Comparison of ENCODE assay signal across 9 mouse cellular contexts in the genomic region with DNA sequence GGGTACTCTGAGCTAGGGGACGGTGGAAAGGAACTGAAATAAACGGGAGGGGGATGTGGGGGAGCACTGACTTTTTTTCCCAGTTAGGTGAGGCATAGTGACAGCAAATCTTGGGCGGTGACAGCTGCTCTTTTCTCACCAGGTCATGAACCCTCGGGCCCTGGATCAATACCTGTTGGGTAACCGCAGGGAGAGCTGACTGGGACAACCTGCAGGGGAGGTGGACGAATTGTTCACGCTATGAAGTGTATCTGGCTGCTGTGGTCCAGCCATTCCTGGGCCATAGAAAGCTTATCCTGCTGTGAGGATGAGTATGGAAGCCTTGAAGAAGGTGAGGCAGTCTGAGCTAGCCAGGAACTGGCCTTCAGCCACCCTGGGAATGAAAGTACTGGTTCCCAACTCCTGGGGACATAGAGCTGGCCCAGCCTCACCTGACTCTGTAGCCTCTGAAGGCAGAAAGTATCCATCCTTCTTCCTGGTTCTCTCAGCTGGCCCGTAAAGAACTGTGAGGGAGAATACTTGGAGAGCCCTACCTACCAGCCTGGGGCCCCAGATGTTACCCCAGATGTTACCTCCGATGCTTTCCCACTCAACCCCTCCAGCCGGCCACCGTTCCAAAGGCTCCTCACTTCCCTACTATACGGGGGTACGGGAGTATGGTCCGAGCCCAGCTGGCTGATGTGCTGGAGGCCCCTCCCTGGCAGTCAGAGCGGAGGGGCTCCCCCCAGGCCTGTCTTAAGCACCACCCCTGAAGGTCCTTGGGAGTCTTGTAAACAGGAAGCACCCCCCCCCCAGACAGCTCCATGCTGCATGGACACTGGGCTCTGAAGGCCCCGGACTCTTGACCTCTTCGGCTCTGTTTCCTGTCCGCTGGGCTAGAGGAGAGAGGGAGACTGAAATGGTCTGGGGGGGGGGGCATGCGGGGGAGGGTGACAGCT. TPM values are rescaled to one million over a fixed set of nuclear protein-coding genes. Genes with fewer than 3 reads are reported as not detected.
DNase-seq lines count a peak whose midpoint lies in the region; ATAC-seq and TF ChIP-seq lines count a peak whose summit lies in the region.
"Had no signal": no experiment of that assay in that cellular context is flagged by ENCODE, and none has a peak within 500 bp of the region (broad histone marks: within the 10 kb centered on the region; RNA-seq: fewer than 3 reads in every experiment).

No protein-coding gene starts in this region.

- intact Hi-C loops in left cerebral cortex, postnatal 4 days (cut with DNase I), result loop anchor here (5.0 kb wide), 1 partner anchor 35 kb away; no protein-coding TSS in a partner anchor

- no peak overlapping the region for H3K4me3 ChIP-seq in heart, embryonic 14.5 days (ENCODE audit: control insufficient read depth in 1 of 2, insufficient read depth in 1 of 2, low read depth in 1 of 2, low read length in 2 of 2)
- no peak overlapping the region for H3K4me3 ChIP-seq in kidney, postnatal 0 days (replicated peaks; ENCODE audit: low read depth, low read length)

- WGBS in heart, embryonic 14.5 days, result 55% methylated on average over 17 of the region's 19 CpGs
- WGBS in kidney, postnatal 0 days, result 40% methylated on average over 18 of the region's 19 CpGs

- ATAC-seq in heart, embryonic 14.5 days (ENCODE audit: insufficient number of reproducible peaks, insufficient read depth, low FRiP score, low read depth), result peak; percentile 65
- peak; percentile 75 for ATAC-seq in kidney, postnatal 0 days (replicated peaks; ENCODE audit: low FRiP score, low read depth)
- no peak for ATAC-seq in megakaryocyte, adult 5-6 weeks (ENCODE audit: poor library complexity, severe bottlenecking)

- peaks cover 45 to 48% of the 10 kb centered on the region in 2 experiments for H3K4me1 ChIP-seq in heart, embryonic 14.5 days (ENCODE audit: control insufficient read depth in 2 of 2, insufficient read depth in 2 of 2, low read length in 2 of 2)
- H3K4me1 ChIP-seq in kidney, postnatal 0 days (replicated peaks; ENCODE audit: insufficient read depth, low read length), result peaks cover 50% of the 10 kb centered on the region

- H3K4me2 ChIP-seq in heart, embryonic 14.5 days (ENCODE audit: low read length), result peak overlapping the region; percentile 32
- peak overlapping the region; percentile 37 for H3K4me2 ChIP-seq in kidney, postnatal 0 days (ENCODE audit: low read length)

- peak; percentile 53 for DNase-seq in embryo, embryonic 10 days (ENCODE audit: low spot score)
- no peak for DNase-seq in embryo, embryonic 9.5 days (ENCODE audit: extremely low spot score)
- peak; percentile 91 for DNase-seq in kidney, postnatal 0 days (ENCODE audit: low spot score)
- DNase-seq in lung, postnatal 10 days, result peak; percentile 87
- DNase-seq in right cerebral cortex, adult 2 months (ENCODE audit: low spot score in 2 of 2), result no peak
- no peak for DNase-seq in left cerebral cortex, postnatal 4 days

- H3K27me3 ChIP-seq in heart, embryonic 14.5 days (ENCODE audit: control insufficient read depth, insufficient read depth, low read length), result no peaks in the 10 kb centered on the region
- H3K27me3 ChIP-seq in kidney, postnatal 0 days (ENCODE audit: insufficient read depth, low read length), result no peaks in the 10 kb centered on the region

- peak overlapping the region; percentile 84 to 91 for H3K27ac ChIP-seq in heart, embryonic 14.5 days (replicated peaks in 1 of 2; ENCODE audit: control insufficient read depth in 1 of 2, insufficient read depth in 1 of 2, low read depth in 2 of 2, low read length in 2 of 2)
- peak overlapping the region; percentile 90 for H3K27ac ChIP-seq in kidney, postnatal 0 days

- peak overlapping the region; percentile 6 for H3K9ac ChIP-seq in heart, embryonic 14.5 days (ENCODE audit: low read length)
- peak overlapping the region; percentile 33; the same call in 1 of the 2 replicates for H3K9ac ChIP-seq in kidney, postnatal 0 days (ENCODE audit: low read depth, low read length)

- TF ChIP-seq CTCF in kidney, postnatal 0 days (IDR thresholded peaks at IDR 0.05; ENCODE audit: low read depth), result no peak

- no peaks in the 10 kb centered on the region for H3K9me3 ChIP-seq in heart, embryonic 14.5 days (ENCODE audit: control insufficient read depth, low read length)
- H3K9me3 ChIP-seq in kidney, postnatal 0 days (replicated peaks; ENCODE audit: low read length), result no peaks in the 10 kb centered on the region

- H3K36me3 ChIP-seq in heart, embryonic 14.5 days (ENCODE audit: control insufficient read depth, insufficient read depth, low read length), result no peaks in the 10 kb centered on the region
- no peaks in the 10 kb centered on the region for H3K36me3 ChIP-seq in kidney, postnatal 0 days (ENCODE audit: insufficient read depth, low read length)

RNA-seq across cellular contexts. Expression of gene Cdc42ep1, which starts 10.4 kb away (rescaled TPM):
- 29.0 and 30.1 TPM in 2 replicates for polyA plus RNA-seq in heart, embryonic 14.5 days (2014; fragmentation: Nextera tagmentation; extraction: Ambion mirVana)
- polyA plus RNA-seq in kidney, postnatal 0 days (2015; fragmentation: Nextera tagmentation; extraction: Ambion mirVana), result 51.4 and 57.1 TPM in 2 replicates
- total RNA-seq in megakaryocyte, adult 5-6 weeks (2015), result not detected in 2 replicates
- 0.26 TPM in 1 of 2 replicates, not detected in the other for total RNA-seq in megakaryocyte, adult 5-6 weeks (2017)
- total RNA-seq in left cerebral cortex, postnatal 4 days (2021), result 1 to 10 TPM; 8.3 to 9.1 TPM

RNA-seq across cellular contexts. Expression of gene Lgals2, which starts 23.3 kb away (rescaled TPM):
- polyA plus RNA-seq in heart, embryonic 14.5 days (2014; fragmentation: Nextera tagmentation; extraction: Ambion mirVana), result not detected in 2 replicates
- 0.91 and 1.2 TPM in 2 replicates for polyA plus RNA-seq in kidney, postnatal 0 days (2015; fragmentation: Nextera tagmentation; extraction: Ambion mirVana)
- total RNA-seq in megakaryocyte, adult 5-6 weeks (2015), result not detected in 2 replicates
- total RNA-seq in megakaryocyte, adult 5-6 weeks (2017), result 0.26 TPM in 1 of 2 replicates, not detected in the other
- total RNA-seq in left cerebral cortex, postnatal 4 days (2021), result not detected

RNA-seq across cellular contexts. Expression of gene Card10, which starts 29.1 kb away (rescaled TPM):
- 6.5 and 7.1 TPM in 2 replicates for polyA plus RNA-seq in heart, embryonic 14.5 days (2014; fragmentation: Nextera tagmentation; extraction: Ambion mirVana)
- polyA plus RNA-seq in kidney, postnatal 0 days (2015; fragmentation: Nextera tagmentation; extraction: Ambion mirVana), result 8.2 and 9.2 TPM in 2 replicates
- total RNA-seq in megakaryocyte, adult 5-6 weeks (2015), result 2.3 and 2.7 TPM in 2 replicates
- total RNA-seq in megakaryocyte, adult 5-6 weeks (2017), result 0.92 and 1.1 TPM in 2 replicates
- 1 to 10 TPM; 5.2 to 5.4 TPM for total RNA-seq in left cerebral cortex, postnatal 4 days (2021)

RNA-seq across cellular contexts. Expression of gene Gga1, which starts 45.0 kb away (rescaled TPM):
- polyA plus RNA-seq in heart, embryonic 14.5 days (2014; fragmentation: Nextera tagmentation; extraction: Ambion mirVana), result 30.7 and 33.2 TPM in 2 replicates
- 41.5 and 42.8 TPM in 2 replicates for polyA plus RNA-seq in kidney, postnatal 0 days (2015; fragmentation: Nextera tagmentation; extraction: Ambion mirVana)
- total RNA-seq in megakaryocyte, adult 5-6 weeks (2015), result 46.0 and 52.6 TPM in 2 replicates
- 20.8 and 28.9 TPM in 2 replicates for total RNA-seq in megakaryocyte, adult 5-6 weeks (2017)
- total RNA-seq in left cerebral cortex, postnatal 4 days (2021), result 10 to 100 TPM; 59.3 to 65.6 TPM

RNA-seq across cellular contexts. Expression of gene Mfng, which starts 58.7 kb away (rescaled TPM):
- 8.2 and 8.3 TPM in 2 replicates for polyA plus RNA-seq in heart, embryonic 14.5 days (2014; fragmentation: Nextera tagmentation; extraction: Ambion mirVana)
- 18.8 and 18.9 TPM in 2 replicates for polyA plus RNA-seq in kidney, postnatal 0 days (2015; fragmentation: Nextera tagmentation; extraction: Ambion mirVana)
- 8.8 and 9.8 TPM in 2 replicates for total RNA-seq in megakaryocyte, adult 5-6 weeks (2015)
- total RNA-seq in megakaryocyte, adult 5-6 weeks (2017), result 5.7 and 5.8 TPM in 2 replicates
- total RNA-seq in left cerebral cortex, postnatal 4 days (2021), result 1 to 10 TPM; 7.3 to 7.7 TPM
- polyA plus RNA-seq: C2C12 had no signal

Comparison
In these comparisons a context has a peak if more than half of its experiments do, and no peak if none do; other contexts are left out.
1. DNase-seq: peak in embryo, embryonic 10 days (single experiment), kidney, postnatal 0 days (single experiment) and lung, postnatal 10 days (single experiment); none in embryo, embryonic 9.5 days (single experiment), right cerebral cortex, adult 2 months (0 of 2) and left cerebral cortex, postnatal 4 days (single experiment).
2. RNA of gene Cdc42ep1, which starts 10.4 kb away (total RNA-seq): 8.3 to 9.1 TPM in left cerebral cortex, postnatal 4 days; 0.26 TPM in megakaryocyte, adult 5-6 weeks; every median in the first group is over 4 times any median in the second.